Mouse (Mus musculus) liver, embryonic 14.5 days (tissue): ENCODE data around the gene Aoc1. TPM values are rescaled to one million over a fixed set of nuclear protein-coding genes. Genes with fewer than 3 reads are reported as not detected.
"Not testable (repeated sequence)": the region's sequence is repeated elsewhere in the genome, so short reads cannot be mapped to it uniquely, and the experiment has no call there.

ENCODE experiments used
- ATAC-seq: fragments of 200-750 bp; cut with Nextera tagmentation; 2 replicates; pipeline ENCODE4 v1.8.0; 2017; ENCODE audit warnings: moderate number of reproducible peaks, mild to moderate bottlenecking, moderate library complexity; ENCODE audit not compliant: insufficient read depth
- DNase-seq, 3 experiments: peaks; one replicate each; pipeline ENCODE4 v3.0.0-alpha.2; 2012 to 2013; ENCODE audit warnings: low read depth in 3 of 3, low spot score in 3 of 3
- H3K27ac ChIP-seq: fragments of 300-500 bp; sonication (generic); 2 replicates; pipeline ENCODE4 v1.5.1; 2014; ENCODE audit warnings: moderate library complexity, mild to moderate bottlenecking, control low read depth, inconsistent platforms
- H3K27me3 ChIP-seq: fragments of 300-500 bp; sonication (generic); 2 replicates; pipeline ENCODE4 v1.6.1; 2014; ENCODE audit warnings: mild to moderate bottlenecking, low read length, moderate library complexity; ENCODE audit not compliant: control insufficient read depth, insufficient read depth
- H3K36me3 ChIP-seq: fragments of 300-500 bp; sonication (generic); replicated peaks from 2 replicates; pipeline ENCODE4 v1.6.1; 2014; ENCODE audit warnings: low read depth; ENCODE audit not compliant: control insufficient read depth, insufficient read depth
- H3K4me1 ChIP-seq, 2 experiments: fragments of 200-500 bp in 1 of 2; fragments of 300-500 bp in 1 of 2; sonication (generic) in 1 of 2; replicated peaks; 2 replicates each; pipeline ENCODE4 v1.6.1; 2012 to 2014; ENCODE audit warnings: antibody characterized with exemption in 1 of 2, inconsistent platforms in 1 of 2, low read length in 1 of 2; ENCODE audit not compliant: control insufficient read depth in 2 of 2, insufficient read depth in 2 of 2
- H3K4me2 ChIP-seq: fragments of 300-500 bp; sonication (generic); 2 replicates; pipeline ENCODE4 v1.6.1; 2014; ENCODE audit warnings: low read depth, mild to moderate bottlenecking, control low read depth, moderate library complexity
- H3K4me3 ChIP-seq, 2 experiments: fragments of 200-500 bp in 1 of 2; fragments of 300-500 bp in 1 of 2; sonication (generic) in 1 of 2; 2 replicates each; pipeline ENCODE4 v1.5.1; 2012 to 2014; ENCODE audit warnings: low read depth in 2 of 2, low read length in 2 of 2, mild to moderate bottlenecking in 2 of 2, control low read depth in 1 of 2, inconsistent platforms in 1 of 2, moderate library complexity in 1 of 2; ENCODE audit not compliant: insufficient read depth in 1 of 2
- H3K9ac ChIP-seq: fragments of 300-500 bp; sonication (generic); replicated peaks from 2 replicates; pipeline ENCODE4 v1.6.1; 2014; ENCODE audit warnings: mild to moderate bottlenecking, control low read depth, moderate library complexity
- H3K9me3 ChIP-seq: fragments of 300-500 bp; sonication (generic); 2 replicates; pipeline ENCODE4 v1.6.1; 2016; ENCODE audit warnings: low read length, mixed read lengths; ENCODE audit not compliant: control insufficient read depth
- CTCF ChIP-seq: IDR thresholded peaks from 2 replicates; pipeline ENCODE4 v1.5.1; 2016; ENCODE audit warnings: antibody characterized with exemption, low read depth, control low read depth
- EP300 ChIP-seq: IDR thresholded peaks from 2 replicates; pipeline ENCODE4 v1.6.1; 2016; ENCODE audit warnings: antibody characterized with exemption, low read depth
- WGBS: fragments of 180-500 bp; shearing (Covaris S2); extraction: QIAGEN DNeasy Blood & Tissue Kit; methylation state at CpG from one replicate; pipeline ENCODE4 v1.1.7; 2014; ENCODE audit not compliant: insufficient replicate concordance; 5-methylcytosine and 5-hydroxymethylcytosine counted together
- polyA plus RNA-seq, 2 experiments: library from polyadenylated mRNA; depleted of rRNA in 1 of 2; stranded (reverse) in 1 of 2; unstranded in 1 of 2; fragments of >200 nt; fragmentation: Nextera tagmentation in 1 of 2; extraction: Ambion mirVana in 1 of 2; gene quantifications; 2 replicates each; pipeline versions ENCODE4 v1.2.1 to v1.2.3; 2012 to 2014

The Aoc1 gene
- polyA plus RNA-seq, 2 experiments: not detected

- ATAC-seq (no peak), DNase-seq (no peak)
- H3K4me3 ChIP-seq: no peak overlapping the region
- no peaks in the 10 kb centered on the region; a peak in 1 of 4 replicates for H3K4me1 ChIP-seq
- 47% methylated on average over 8 of the region's 8 CpGs for WGBS
- H3K9me3 ChIP-seq: no peaks in the 10 kb centered on the region
- no peaks in the 10 kb centered on the region for H3K27me3 ChIP-seq
- no peak overlapping the region for H3K9ac ChIP-seq
- H3K27ac ChIP-seq: no peak overlapping the region
- TF ChIP-seq EP300: no peak
- no peak for TF ChIP-seq CTCF
- H3K36me3 ChIP-seq: no peaks in the 10 kb centered on the region
- no peak overlapping the region for H3K4me2 ChIP-seq
These were observed 22.5 kb downstream of the Aoc1 start for GRCm38 (mm10) chr6:48894938-48895818.

- 67% methylated on average over 5 of the region's 5 CpGs for WGBS
- H3K27ac ChIP-seq: no peak overlapping the region
- DNase-seq (no peak), ATAC-seq (no peak)
- H3K4me3 ChIP-seq: no peak overlapping the region
- H3K9me3 ChIP-seq: no peaks in the 10 kb centered on the region
- H3K36me3 ChIP-seq: no peaks in the 10 kb centered on the region
- H3K27me3 ChIP-seq: no peaks in the 10 kb centered on the region
- no peaks in the 10 kb centered on the region; a peak in 1 of 4 replicates for H3K4me1 ChIP-seq
- TF ChIP-seq CTCF: no peak
- TF ChIP-seq EP300: no peak
- no peak overlapping the region for H3K4me2 ChIP-seq
- H3K9ac ChIP-seq: no peak overlapping the region
These were observed 23.2 kb downstream of the Aoc1 start for GRCm38 (mm10) chr6:48895941-48896340.

GRCm38 (mm10) chr6:48896956-48897355, 24.3 kb downstream of the Aoc1 start:
- no peak overlapping the region for H3K4me3 ChIP-seq
- ATAC-seq (no peak), DNase-seq (no peak)
- TF ChIP-seq CTCF (no peak), EP300 (no peak)
- no peak overlapping the region for H3K27ac ChIP-seq
- WGBS: 66% methylated on average over 5 of the region's 5 CpGs
- no peak overlapping the region for H3K9ac ChIP-seq
- H3K36me3 ChIP-seq: no peaks in the 10 kb centered on the region
- H3K4me2 ChIP-seq: no peak overlapping the region
- no peaks in the 10 kb centered on the region for H3K27me3 ChIP-seq
- H3K4me1 ChIP-seq: no peaks in the 10 kb centered on the region; a peak in 1 of 4 replicates
- H3K9me3 ChIP-seq: no peaks in the 10 kb centered on the region

DNA sequence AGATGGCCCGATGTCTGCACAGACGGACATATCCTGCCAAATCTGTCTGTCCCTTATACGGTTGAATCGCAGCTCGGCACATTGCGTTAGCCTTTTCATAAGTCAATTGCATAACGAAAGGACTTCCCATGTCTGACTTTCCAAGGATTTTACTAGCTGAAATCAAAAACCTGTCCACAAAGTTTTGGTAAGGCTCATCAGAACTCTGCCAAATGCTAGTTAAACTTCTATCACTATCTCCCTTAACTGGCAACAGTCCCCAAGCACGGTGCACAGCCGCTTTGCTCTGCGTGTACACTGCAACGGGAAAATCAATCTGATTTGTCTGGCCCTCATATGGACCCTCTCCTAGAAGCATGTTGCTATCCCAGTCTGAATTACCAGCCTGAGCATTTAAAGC, 28.6 kb downstream of the Aoc1 start:
- H3K36me3 ChIP-seq, ATAC-seq, DNase-seq, H3K4me1 ChIP-seq, H3K4me3 ChIP-seq, H3K9me3 ChIP-seq, H3K4me2 ChIP-seq, H3K9ac ChIP-seq, H3K27me3 ChIP-seq, H3K27ac ChIP-seq: not testable (repeated sequence)
- 82% methylated on average over 11 of the region's 11 CpGs for WGBS

GRCm38 (mm10) chr6:48902511-48903406, 30.1 kb downstream of the Aoc1 start:
- Histone ChIP-seq H3K9ac (no peak overlapping the region), H3K27ac (no peak overlapping the region)
- 70% methylated on average over 17 of the region's 17 CpGs for WGBS

More at GRCm38 (mm10) chr6:48902511-48903406, 30.1 kb downstream of the Aoc1 start:
- ATAC-seq (no peak), DNase-seq (no peak)
- Histone ChIP-seq H3K4me1 (no peaks in the 10 kb centered on the region), H3K27me3 (no peaks in the 10 kb centered on the region), H3K9me3 (no peaks in the 10 kb centered on the region), H3K36me3 (no peaks in the 10 kb centered on the region), H3K4me2 (no peak overlapping the region), H3K4me3 (no peak overlapping the region)
- TF ChIP-seq CTCF (no peak), EP300 (no peak)
